Mouse (Mus musculus) limb, embryonic 10.5 days (tissue): Measurements from ENCODE around the gene Hexdc. TPM values are rescaled to one million over a fixed set of nuclear protein-coding genes. Genes with fewer than 3 reads are reported as not detected.
A peak's percentile ranks its signal among the peaks of the same experiment; 100 is the strongest.

Source experiments
- DNase-seq: peaks from one replicate; pipeline ENCODE4 v3.0.0-alpha.2; 2017; ENCODE audit warnings: low spot score
- H3K27ac ChIP-seq: fragments of 300-500 bp; sonication (generic); 2 replicates; pipeline ENCODE4 v1.5.1; 2016; ENCODE audit warnings: mild to moderate bottlenecking
- H3K27me3 ChIP-seq: fragments of 300-500 bp; sonication (generic); 2 replicates; pipeline ENCODE4 v1.6.1; 2016; ENCODE audit warnings: low read depth, mild to moderate bottlenecking; ENCODE audit not compliant: poor library complexity, severe bottlenecking
- H3K36me3 ChIP-seq: fragments of 300-500 bp; sonication (generic); 2 replicates; pipeline ENCODE4 v1.6.1; 2016; ENCODE audit warnings: mild to moderate bottlenecking, moderate library complexity
- H3K4me1 ChIP-seq: fragments of 300-500 bp; sonication (generic); 2 replicates; pipeline ENCODE4 v1.6.1; 2016
- H3K4me3 ChIP-seq: fragments of 300-500 bp; sonication (generic); 2 replicates; pipeline ENCODE4 v1.5.1; 2016; ENCODE audit warnings: mild to moderate bottlenecking, moderate library complexity
- H3K9me3 ChIP-seq: fragments of 300-500 bp; sonication (generic); replicated peaks from 2 replicates; pipeline ENCODE4 v1.6.1; 2016; ENCODE audit warnings: mild to moderate bottlenecking
- WGBS: fragments of 180-500 bp; shearing (Covaris S2); methylation state at CpG from one replicate; pipeline ENCODE4 v1.1.7; 2016; 5-methylcytosine and 5-hydroxymethylcytosine counted together
- polyA plus RNA-seq: library from polyadenylated mRNA; unstranded; fragments of >200 nt; fragmentation: Nextera tagmentation; extraction: Ambion mirVana; gene quantifications from 2 replicates; pipeline ENCODE4 v1.2.1, GENCODE M21; 2016

Hexdc gene
- polyA plus RNA-seq, 1 experiment from 2014 or later, result 9.0 TPM

DNA sequence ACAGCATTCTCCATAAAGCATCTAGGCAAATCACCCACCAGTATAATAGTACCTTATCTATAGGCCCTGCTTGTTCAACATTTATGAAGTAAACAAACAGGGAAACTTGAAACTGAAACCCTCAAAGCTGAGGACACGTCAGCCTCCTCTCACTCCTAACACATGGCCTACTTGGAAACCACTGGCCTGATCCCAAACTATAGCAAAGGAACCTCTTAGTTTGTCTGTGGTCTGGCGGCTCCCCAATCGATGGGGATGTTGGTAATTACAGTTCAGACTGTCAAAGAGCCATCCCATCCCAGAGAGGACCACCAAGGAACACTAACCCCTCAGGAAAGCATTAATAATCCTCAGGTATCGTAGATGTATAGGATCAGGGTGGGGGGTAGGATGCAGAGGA, 4.4 kb upstream of the Hexdc start:
- H3K4me1 ChIP-seq, result peaks cover 12% of the 10 kb centered on the region
- H3K27me3 ChIP-seq, result no peaks in the 10 kb centered on the region
- DNase-seq, result no peak
- no peak overlapping the region for H3K4me3 ChIP-seq
- H3K27ac ChIP-seq, result no peak overlapping the region
- 87% methylated on average over 4 of the region's 4 CpGs for WGBS
- H3K9me3 ChIP-seq, result no peaks in the 10 kb centered on the region
- H3K36me3 ChIP-seq, result peaks cover 2% of the 10 kb centered on the region; the same call in 1 of the 2 replicates

DNA sequence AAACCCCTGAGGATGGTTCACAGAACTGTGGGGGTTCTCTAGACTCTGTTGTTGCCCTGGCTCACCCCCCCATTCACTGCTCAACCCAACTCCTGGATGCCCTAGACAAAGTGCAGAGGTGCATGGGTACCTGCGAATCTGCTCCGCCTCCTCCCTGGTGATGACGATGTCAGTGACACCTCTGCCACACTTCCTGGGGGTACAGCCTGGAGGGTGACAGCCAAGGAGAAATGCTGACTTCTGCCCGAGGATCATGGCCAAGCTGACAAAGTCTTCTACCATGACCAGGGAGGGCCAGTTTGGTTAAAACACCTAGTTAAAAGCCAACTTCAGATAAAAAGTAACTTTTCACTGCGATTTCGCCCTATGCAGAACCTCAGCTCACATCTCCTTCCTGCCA, 3.5 kb upstream of the Hexdc start:
- no peak for DNase-seq
- Histone ChIP-seq H3K27ac (no peak overlapping the region), H3K4me3 (no peak overlapping the region), H3K27me3 (no peaks in the 10 kb centered on the region), H3K9me3 (no peaks in the 10 kb centered on the region), H3K36me3 (peaks cover 2% of the 10 kb centered on the region; the same call in 1 of the 2 replicates), H3K4me1 (peaks cover 17% of the 10 kb centered on the region)
- 88% methylated on average over 6 of the region's 6 CpGs for WGBS

DNA sequence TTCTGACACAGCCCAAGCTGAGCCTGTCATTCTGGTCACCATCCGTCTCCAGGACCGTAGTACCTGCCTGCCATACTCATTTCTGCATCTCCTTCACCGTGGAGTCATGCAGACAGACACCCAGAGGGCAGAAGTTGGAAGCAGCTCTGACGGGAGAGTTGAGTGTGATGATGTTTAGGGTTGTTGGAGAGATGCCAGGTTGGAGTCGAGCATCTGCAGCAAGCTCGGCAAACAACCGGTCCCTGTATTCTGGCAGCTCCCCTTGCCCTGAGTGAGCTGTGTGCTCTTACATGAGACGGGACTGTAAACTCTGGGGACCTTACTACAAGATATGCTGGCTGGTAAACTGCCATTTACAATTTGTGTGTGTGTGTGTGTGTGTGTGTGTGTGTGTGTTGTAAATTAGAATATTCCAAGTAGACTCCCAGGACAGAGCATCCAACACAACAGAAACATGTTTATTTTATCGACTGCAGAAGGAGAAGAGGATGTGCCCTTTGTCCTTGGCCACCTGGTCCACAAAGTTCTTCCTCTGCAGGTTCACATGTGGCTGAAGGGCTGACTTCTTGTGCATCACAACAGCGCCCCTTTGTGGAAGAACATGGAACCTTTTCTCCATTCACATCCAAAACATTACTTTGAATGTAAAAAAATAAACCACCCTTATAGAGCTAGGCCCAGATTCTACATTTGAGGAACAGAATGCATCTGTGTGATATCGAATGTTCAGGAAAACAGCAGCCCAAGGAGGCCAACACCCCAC, 2.6 kb upstream of the Hexdc start:
- no peak for DNase-seq
- peaks cover 17% of the 10 kb centered on the region for H3K4me1 ChIP-seq
- H3K27ac ChIP-seq, result no peak overlapping the region
- H3K36me3 ChIP-seq, result no peaks in the 10 kb centered on the region
- no peak overlapping the region for H3K4me3 ChIP-seq
- 77% methylated on average over 11 of the region's 11 CpGs for WGBS
- H3K27me3 ChIP-seq, result no peaks in the 10 kb centered on the region
- no peaks in the 10 kb centered on the region for H3K9me3 ChIP-seq

DNA sequence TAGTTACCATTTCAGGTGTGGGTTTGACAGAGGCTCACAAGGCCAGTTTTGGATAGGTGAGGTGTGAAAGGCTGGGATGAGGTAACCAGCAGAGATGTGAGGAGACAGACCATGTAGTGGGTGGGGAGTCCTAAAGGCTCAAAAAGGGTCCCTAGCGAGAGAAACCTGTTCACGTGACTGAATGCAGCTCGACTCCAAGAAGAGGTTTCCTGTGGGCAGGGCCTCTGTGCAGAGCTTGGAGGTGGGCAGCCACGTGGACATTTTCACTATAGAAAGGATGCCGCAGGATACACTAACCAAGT, 423 bp upstream of the Hexdc start:
- Histone ChIP-seq H3K27me3 (no peaks in the 10 kb centered on the region), H3K4me3 (peak overlapping the region; percentile 85), H3K36me3 (peaks cover 12% of the 10 kb centered on the region), H3K4me1 (peaks cover 17% of the 10 kb centered on the region), H3K27ac (peak overlapping the region; percentile 95), H3K9me3 (no peaks in the 10 kb centered on the region)
- WGBS, result 0% methylated on average over 5 of the region's 5 CpGs
- DNase-seq, result no peak

DNA sequence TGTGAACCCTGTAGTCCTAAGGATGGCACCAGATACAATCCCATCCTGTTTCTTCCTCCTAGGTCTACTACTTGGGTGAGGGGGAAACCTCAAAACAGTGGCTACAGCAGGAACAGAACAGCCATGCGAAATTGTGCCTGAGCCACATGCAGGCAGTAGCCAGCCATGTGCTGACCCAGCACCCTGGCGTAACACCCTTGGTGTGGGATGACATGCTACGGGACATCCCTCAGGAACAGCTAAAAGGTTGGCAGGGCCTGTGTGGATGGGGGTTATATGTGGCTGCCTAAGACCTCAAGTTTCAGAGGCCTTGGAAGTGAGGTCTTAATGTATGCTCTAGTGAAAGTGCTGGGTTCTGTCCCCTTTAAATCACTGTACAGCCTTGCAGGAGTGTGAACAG, 12.6 kb downstream of the Hexdc start:
- Histone ChIP-seq H3K27me3 (no peaks in the 10 kb centered on the region), H3K36me3 (peaks cover 70% of the 10 kb centered on the region), H3K4me3 (no peak overlapping the region), H3K27ac (no peak overlapping the region), H3K4me1 (no peaks in the 10 kb centered on the region), H3K9me3 (no peaks in the 10 kb centered on the region)
- DNase-seq, result no peak
- 100% methylated on average over 3 of the region's 3 CpGs for WGBS

DNA sequence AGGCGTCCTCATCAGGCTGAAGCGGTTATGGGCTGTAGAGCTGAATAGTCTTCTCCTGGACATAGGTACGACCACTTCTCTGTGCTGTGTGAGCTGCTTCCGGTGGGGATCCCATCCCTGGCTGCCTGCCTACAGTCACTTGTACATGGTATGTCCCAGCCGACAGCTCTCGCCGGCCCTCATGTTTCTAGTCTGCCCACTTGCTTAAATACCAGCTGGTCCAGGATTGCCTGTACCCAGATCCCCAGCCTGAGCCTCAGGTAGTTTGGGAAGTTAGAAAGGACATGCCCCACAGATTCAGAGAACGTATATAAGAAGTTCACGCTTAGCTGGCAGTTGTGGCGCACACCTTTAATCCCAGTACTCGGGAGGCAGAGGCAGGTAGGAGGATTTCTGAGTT, 15.5 kb downstream of the Hexdc start:
- 91% methylated on average over 11 of the region's 11 CpGs for whole genome bisulfite sequencing
- no peak for DNase-seq
- no peak overlapping the region for H3K4me3 ChIP-seq
- H3K36me3 ChIP-seq, result peaks cover 84% of the 10 kb centered on the region
- no peaks in the 10 kb centered on the region for H3K9me3 ChIP-seq
- H3K4me1 ChIP-seq, result no peaks in the 10 kb centered on the region
- no peak overlapping the region for H3K27ac ChIP-seq
- no peaks in the 10 kb centered on the region for H3K27me3 ChIP-seq

DNA sequence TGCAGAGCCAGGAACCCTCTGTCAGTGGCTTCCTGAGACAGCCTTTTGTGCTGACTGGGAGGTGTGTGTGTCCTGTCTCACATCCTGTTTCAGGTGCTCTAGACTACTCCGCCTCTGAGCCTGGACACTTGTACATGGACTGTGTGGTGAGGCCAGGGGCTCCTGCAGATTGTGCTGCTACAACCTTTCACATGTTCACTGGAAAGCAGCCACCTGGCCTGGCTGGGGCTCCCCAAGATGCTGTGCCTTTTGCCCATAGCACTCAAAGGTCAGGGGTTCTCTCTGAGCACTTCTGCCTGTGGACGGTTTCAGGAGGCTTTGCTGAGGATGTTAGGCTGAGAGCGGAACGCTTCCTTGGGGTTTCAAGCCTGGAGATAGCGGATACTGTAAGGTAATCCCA, 16.5 kb downstream of the Hexdc start:
- H3K36me3 ChIP-seq, result peaks cover 92% of the 10 kb centered on the region
- DNase-seq, result no peak
- H3K9me3 ChIP-seq, result no peaks in the 10 kb centered on the region
- H3K4me3 ChIP-seq, result no peak overlapping the region
- H3K4me1 ChIP-seq, result no peaks in the 10 kb centered on the region
- WGBS, result 86% methylated on average over 5 of the region's 5 CpGs
- no peaks in the 10 kb centered on the region for H3K27me3 ChIP-seq
- H3K27ac ChIP-seq, result no peak overlapping the region

DNA sequence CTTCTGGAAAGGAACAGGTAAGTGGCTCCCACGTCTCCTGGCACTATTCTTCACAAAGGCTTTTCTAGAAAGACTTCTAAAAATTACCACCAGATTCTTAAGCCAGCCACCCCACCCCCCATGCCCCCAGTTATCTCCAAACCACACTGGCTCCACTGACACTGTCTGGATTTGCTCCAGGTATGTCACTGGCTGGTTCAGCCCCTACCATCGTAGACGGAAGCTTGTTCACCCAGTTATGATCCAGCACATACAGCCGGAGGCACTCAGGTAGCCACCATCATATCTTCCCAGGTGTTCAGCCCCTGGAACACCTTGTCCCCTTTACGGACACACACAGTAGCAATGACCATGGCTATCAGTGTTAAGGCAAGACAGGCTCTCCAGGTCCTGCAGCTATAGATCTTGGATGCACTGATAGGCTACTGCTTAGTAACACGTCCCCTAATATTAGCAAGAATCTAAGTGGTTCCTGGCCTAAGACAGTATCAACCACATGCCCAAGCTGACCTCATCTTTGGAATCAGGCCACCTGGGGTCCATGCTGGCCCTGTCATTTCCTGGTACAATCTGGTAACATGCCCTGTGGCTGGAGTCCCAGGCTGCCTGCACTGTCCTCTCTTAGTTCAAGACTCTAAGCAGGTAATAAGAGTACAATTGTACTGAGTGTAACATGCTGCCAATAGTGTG, 17.2 kb downstream of the Hexdc start:
- H3K9me3 ChIP-seq, result no peaks in the 10 kb centered on the region
- H3K4me1 ChIP-seq, result no peaks in the 10 kb centered on the region
- DNase-seq, result no peak
- 94% methylated on average over 6 of the region's 6 CpGs for WGBS
- H3K4me3 ChIP-seq, result no peak overlapping the region
- H3K27me3 ChIP-seq, result no peaks in the 10 kb centered on the region
- H3K27ac ChIP-seq, result no peak overlapping the region
- H3K36me3 ChIP-seq, result peaks cover 94% of the 10 kb centered on the region

DNA sequence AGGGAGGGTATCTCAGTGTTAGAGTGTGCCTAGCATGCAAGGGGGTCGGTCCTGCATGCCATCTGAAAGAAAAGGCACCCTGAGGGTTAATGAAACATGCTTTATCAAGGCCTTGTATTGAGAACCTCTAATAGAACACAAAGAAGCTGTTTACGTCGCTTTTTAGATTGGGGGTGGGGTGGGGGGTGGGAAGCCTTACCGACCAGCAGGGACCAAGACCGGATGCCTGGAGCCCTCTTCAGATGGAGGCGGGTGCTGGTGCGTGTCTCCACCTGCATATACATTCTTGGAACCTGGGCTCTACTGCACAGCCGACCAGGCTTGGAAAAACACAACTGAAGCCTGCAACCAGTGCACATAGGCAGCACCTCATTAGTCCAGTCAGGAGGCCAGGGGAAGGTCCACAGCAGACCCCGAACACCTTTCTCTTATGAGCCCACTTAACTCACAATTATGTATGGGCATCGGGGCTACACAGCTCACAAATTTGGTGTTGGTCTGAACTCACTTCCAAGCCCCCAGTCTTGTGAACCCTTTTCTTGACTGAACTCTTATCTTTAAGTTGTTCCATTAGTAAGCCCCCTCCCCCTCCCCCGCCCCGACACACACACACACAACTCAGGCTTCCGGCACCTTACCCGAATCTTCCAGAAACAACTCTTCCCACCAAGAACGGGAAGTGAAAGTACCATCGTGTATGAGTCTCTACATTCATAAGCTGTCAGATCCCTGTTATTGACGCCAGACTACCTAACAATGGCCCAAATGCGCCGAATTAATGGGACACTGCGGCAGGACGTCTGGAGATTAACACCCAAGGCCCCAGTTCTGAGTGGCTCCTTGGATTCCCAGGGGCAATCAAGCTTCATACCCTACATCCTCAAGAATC, 24.1 kb downstream of the Hexdc start:
- peak overlapping the region; percentile 88 for H3K27ac ChIP-seq
- peaks cover 41% of the 10 kb centered on the region for H3K36me3 ChIP-seq
- H3K27me3 ChIP-seq, result no peaks in the 10 kb centered on the region
- peak overlapping the region; percentile 81 for H3K4me3 ChIP-seq
- H3K9me3 ChIP-seq, result no peaks in the 10 kb centered on the region
- peaks cover 21% of the 10 kb centered on the region for H3K4me1 ChIP-seq
- 37% methylated on average over 21 of the region's 21 CpGs for WGBS
- DNase-seq, result no peak

DNA sequence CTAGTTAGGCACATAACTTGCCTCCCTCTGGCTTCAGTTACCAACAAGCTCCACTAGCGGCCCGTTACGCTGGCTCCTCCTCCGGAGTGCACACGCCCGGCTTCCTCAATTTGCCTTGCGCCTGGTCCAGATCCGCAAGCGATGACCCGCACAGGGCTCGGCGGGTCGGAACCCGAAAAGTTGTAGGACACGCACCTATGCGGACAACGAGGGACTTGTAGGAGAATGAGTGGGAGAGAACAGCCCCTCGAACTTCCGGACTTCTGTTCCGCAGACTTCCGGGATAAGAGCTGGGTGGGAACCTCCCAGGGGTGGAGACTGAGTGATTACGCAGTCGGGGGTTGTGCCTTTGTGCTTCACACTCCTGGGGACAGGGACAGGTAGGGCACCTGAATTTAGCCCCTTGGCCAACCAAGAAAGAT, 24.8 kb downstream of the Hexdc start, which contains the start of gene Cybc1:
TSS of gene Cybc1 (minus strand) at position 305 of the 422 bp plus-strand sequence.
- peaks cover 34% of the 10 kb centered on the region for H3K36me3 ChIP-seq
- H3K4me1 ChIP-seq, result peaks cover 21% of the 10 kb centered on the region
- H3K27me3 ChIP-seq, result no peaks in the 10 kb centered on the region
- H3K9me3 ChIP-seq, result no peaks in the 10 kb centered on the region
- DNase-seq, result peak; percentile 79
- under 1% methylated on average over 23 of the region's 23 CpGs for WGBS
- H3K4me3 ChIP-seq, result peak within 1 kb of the TSS; percentile 81
- peak within 1 kb of the TSS; percentile 88 for H3K27ac ChIP-seq

DNA sequence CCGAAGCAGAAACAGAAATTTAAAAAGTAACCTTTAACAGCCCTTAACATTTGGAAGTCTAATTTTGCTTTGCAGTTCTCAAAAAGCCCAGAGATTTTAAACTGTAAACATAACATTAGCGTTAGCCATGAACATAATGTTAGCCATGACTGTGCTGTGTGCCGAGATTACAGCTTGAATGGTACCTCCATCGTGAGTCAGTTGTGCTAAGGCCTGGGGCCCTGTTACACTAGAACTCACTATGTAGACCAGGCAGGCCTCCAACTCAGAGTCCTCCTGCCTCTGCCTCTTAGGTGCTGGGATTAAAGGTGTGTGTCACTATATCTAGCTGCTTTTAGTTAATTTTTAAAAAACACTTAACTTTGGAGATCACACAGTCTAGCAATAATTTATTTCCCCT, 27.0 kb downstream of the Hexdc start:
- peaks cover 26% of the 10 kb centered on the region for H3K4me1 ChIP-seq
- DNase-seq, result no peak
- no peaks in the 10 kb centered on the region for H3K27me3 ChIP-seq
- no peaks in the 10 kb centered on the region for H3K9me3 ChIP-seq
- H3K27ac ChIP-seq, result no peak overlapping the region
- H3K36me3 ChIP-seq, result peaks cover 13% of the 10 kb centered on the region
- H3K4me3 ChIP-seq, result no peak overlapping the region
- WGBS, result 85% methylated on average over 4 of the region's 4 CpGs

DNA sequence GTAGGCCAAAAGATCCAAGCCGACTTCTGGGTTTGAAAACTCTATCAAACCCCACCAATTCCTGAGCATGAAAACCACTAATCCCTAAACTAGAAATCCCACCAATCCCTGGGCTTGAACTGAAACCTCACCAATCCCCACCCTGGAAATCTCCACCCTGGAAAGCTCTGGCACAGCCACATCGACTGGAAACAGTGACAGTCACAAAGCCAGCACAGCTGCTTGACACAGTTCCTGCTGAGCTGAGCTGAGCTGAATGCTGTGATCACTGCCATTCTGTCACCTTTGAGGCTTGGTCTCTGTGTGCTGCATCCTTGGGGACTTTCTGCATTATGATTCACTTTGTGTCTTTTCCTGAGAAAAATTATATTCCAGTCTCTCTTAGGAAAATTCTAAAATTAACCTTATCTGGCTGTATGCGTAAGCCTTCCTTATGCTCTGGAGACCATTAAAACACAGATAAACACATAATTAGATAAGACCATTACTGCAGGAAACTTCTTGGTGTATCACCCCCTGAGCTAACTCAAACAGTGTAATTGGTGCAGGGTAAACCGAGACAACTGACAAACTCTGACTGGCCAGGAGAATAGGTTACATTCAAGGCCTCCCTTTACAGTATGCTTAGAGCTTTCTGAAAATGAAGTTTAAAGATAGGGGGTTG, 27.5 kb downstream of the Hexdc start:
- no peak for DNase-seq
- no peak overlapping the region for H3K27ac ChIP-seq
- peaks cover 29% of the 10 kb centered on the region for H3K4me1 ChIP-seq
- H3K9me3 ChIP-seq, result no peaks in the 10 kb centered on the region
- H3K27me3 ChIP-seq, result no peaks in the 10 kb centered on the region
- H3K4me3 ChIP-seq, result no peak overlapping the region
- WGBS, result 66% methylated on average over 4 of the region's 4 CpGs
- H3K36me3 ChIP-seq, result peaks cover 7% of the 10 kb centered on the region
